Mouse (Mus musculus) brain, adult 2 months (tissue): ENCODE results near the gene Tnfrsf1b.
"Not testable (repeated sequence)": the region's sequence is repeated elsewhere in the genome, so short reads cannot be mapped to it uniquely, and the experiment has no call there.

Experiments
- DNase-seq: peaks from one replicate; pipeline ENCODE4 v3.0.0; 2011; ENCODE audit warnings: low read depth, low spot score

The Tnfrsf1b gene

DNA sequence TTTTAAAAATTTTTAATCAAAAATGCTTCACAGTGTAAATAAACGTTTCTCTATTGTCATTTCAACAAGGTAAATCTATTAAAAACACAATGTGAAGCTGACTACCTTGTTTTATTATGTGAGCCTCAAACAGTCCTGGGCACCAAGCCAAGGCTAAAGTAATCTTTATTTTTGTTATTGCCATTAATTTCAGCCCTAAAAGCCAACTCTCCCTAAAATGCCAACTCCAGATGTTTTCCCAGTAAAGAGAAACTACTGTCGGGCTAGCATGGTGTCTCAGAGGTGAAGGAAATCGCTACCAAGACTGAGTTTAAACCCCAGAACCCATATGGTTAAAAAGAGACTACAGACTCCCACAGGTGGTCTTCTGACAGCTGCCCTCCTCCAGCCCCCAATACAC lies 53.3 kb downstream of the Tnfrsf1b start:
- DNase-seq, result no peak

DNA sequence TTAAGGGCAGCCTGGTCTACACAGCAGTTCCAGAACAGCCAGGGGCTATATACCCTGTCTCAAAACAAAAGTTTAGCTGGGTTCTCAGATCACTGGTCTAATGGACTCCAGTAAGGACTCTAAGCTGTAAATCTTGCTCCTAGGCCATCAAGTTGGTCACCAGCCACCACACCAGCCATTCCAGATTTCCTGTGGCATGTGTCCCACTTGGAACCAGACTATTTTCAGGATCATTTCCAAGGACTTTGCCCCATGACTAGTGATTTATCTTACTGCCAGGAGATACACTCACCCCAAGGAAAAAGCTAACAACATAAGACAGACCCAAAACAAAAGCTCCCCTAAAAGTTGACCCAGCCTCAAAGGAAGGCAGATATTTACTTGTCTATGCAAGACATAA lies 54.0 kb downstream of the Tnfrsf1b start:
- DNase-seq, result peak; percentile 32

DNA sequence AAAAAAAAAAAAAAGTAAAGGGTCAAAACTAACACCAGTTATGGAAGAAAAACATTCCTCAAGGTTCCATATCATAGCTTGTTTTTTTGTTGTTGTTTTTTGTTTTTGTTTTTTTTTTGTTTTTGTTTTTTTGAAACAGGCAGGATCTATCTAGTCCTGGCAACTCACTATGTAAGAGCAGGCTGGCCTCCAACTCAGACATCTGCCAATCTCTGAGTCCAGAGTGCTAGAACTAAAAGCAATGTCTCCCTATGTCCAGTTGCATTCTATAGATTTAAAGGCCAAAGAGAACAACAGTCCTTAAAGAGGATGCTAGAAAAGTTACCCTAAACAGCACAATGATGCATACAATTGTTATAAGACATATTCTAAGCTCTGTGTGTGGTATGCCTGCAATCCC lies 58.1 kb downstream of the Tnfrsf1b start:
- DNase-seq, result no peak

DNA sequence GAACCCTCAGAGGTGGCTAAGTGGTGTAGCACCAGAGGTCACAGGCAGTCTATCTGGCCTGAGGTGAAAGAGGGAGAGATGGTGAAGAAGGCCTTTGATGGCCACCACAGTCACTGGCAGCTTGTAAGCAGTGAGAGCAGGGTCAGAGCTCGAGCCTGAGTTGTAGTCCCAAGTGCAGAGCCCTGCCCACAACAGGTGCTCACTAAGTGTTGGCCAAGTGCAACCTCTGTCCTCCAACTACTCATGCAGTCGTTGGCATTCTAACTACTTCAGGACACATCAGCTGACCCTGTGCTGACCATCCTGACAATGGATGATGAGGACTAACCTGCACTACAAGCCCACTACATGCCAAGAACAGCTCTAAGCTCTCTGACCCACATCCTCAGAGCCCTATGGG lies 59.1 kb downstream of the Tnfrsf1b start:
- no peak for DNase-seq

DNA sequence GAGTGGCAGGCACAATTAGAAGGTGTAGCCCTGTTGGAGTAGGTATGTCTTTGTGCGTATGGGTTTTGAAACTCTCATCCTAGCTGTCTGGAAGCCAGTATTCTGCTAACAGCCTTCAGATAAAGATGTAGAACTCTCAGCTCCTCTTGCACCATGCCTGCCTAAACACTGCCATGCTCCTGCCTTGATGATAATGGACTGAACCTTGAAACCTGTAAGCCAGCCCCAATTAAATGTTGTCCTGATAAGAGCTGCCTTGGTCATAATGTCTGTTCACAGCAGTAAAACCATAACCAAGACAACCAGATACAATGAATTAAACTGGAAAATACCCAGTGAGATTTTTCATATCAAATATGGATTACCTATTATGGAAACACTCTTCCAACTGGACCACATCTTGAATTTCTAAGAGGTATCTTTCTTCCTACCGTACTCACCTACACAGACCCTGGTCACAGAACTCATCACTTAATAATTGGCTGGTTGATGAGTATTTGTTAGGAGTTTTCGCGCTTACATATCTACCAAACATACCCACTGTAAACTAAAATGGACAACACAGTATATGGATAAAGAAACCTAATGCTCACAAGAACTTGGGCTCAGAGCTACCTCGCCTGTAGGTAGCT lies 67.6 kb downstream of the Tnfrsf1b start:
- no peak for DNase-seq

DNA sequence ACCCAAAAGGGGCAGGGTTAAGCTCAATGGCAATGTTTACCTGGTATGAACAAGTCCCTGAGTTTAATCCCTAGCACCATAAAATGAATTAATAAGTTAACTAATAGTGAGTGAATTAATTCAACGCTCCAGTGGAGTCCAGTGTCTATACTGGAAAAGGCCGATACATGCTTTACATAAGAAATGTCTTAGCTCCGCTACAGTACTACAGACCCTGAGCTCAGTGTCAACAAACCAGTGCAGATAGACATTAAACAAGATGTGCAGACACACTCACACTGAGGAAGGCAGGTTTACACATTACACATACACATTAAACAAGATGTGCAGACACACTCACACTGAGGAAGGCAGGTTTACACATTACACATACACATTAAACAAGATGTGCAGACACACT lies 81.1 kb downstream of the Tnfrsf1b start:
- not testable (repeated sequence) for DNase-seq

DNA sequence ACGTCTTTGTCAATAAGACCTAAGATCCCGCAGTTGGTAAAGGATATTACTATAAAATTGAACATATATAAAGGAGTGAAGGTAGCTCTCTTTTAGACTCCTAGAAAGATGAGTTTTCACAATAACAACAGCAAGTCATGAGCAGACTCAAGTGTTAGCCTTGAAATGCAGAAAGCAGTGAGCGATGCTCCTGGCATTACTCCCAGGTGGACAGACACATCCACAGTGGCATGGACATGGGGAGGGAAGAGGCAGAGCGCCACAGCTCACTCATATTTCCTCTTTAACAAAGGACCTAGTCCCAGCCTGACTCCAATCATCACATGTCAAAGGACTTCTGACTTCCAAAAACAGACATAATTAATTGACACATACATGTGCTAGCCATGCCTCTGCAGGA lies 82.6 kb downstream of the Tnfrsf1b start:
- DNase-seq, result no peak
